Mouse (Mus musculus) forebrain, embryonic 15.5 days (tissue): ENCODE results near the gene Dap. TPM values are rescaled to one million over a fixed set of nuclear protein-coding genes. Genes with fewer than 3 reads are reported as not detected.

Experiments
- ATAC-seq: fragments of 200-750 bp; cut with Nextera tagmentation; replicated peaks from 2 replicates; pipeline ENCODE4 v1.8.0; 2017; ENCODE audit warnings: mild to moderate bottlenecking, moderate TSS enrichment, moderate library complexity
- H3K27ac ChIP-seq: fragments of 300-500 bp; sonication (generic); replicated peaks from 2 replicates; pipeline ENCODE4 v1.5.1; 2015; ENCODE audit warnings: mild to moderate bottlenecking, inconsistent platforms
- H3K27me3 ChIP-seq: fragments of 300-500 bp; sonication (generic); 2 replicates; pipeline ENCODE4 v1.6.1; 2015; ENCODE audit warnings: inconsistent platforms
- H3K36me3 ChIP-seq: fragments of 300-500 bp; sonication (generic); 2 replicates; pipeline ENCODE4 v1.6.1; 2015; ENCODE audit warnings: mild to moderate bottlenecking, inconsistent platforms
- H3K4me1 ChIP-seq: fragments of 300-500 bp; sonication (generic); 2 replicates; pipeline ENCODE4 v1.6.1; 2015; ENCODE audit warnings: inconsistent platforms
- H3K4me2 ChIP-seq: fragments of 300-500 bp; sonication (generic); replicated peaks from 2 replicates; pipeline ENCODE4 v1.6.1; 2015; ENCODE audit warnings: mild to moderate bottlenecking, inconsistent platforms
- H3K4me3 ChIP-seq: fragments of 300-500 bp; sonication (generic); 2 replicates; pipeline ENCODE4 v1.5.1; 2015; ENCODE audit warnings: mild to moderate bottlenecking, inconsistent platforms
- H3K9ac ChIP-seq: fragments of 300-500 bp; sonication (generic); replicated peaks from 2 replicates; pipeline ENCODE4 v1.6.1; 2015; ENCODE audit warnings: mild to moderate bottlenecking, inconsistent platforms
- H3K9me3 ChIP-seq: fragments of 300-500 bp; sonication (generic); 2 replicates; pipeline ENCODE4 v1.6.1; 2016; ENCODE audit warnings: inconsistent platforms
- WGBS: fragments of 180-500 bp; shearing (Covaris S2); methylation state at CpG from one replicate; pipeline ENCODE4 v1.1.7; 2015; ENCODE audit warnings: mixed read lengths; 5-methylcytosine and 5-hydroxymethylcytosine counted together
- polyA plus RNA-seq: library from polyadenylated mRNA; unstranded; fragments of >200 nt; fragmentation: Nextera tagmentation; extraction: Ambion mirVana; gene quantifications from 2 replicates; pipeline ENCODE4 v1.2.1, GENCODE M21; 2015

Dap gene
- polyA plus RNA-seq, 1 experiment from 2014 or later: 19.7 TPM

GRCm38 (mm10) chr15:31240181-31240580 lies 16.1 kb downstream of the Dap start:
- Histone ChIP-seq H3K9ac (no peak overlapping the region), H3K4me2 (no peak overlapping the region), H3K4me1 (no peaks in the 10 kb centered on the region), H3K9me3 (no peaks in the 10 kb centered on the region), H3K27ac (no peak overlapping the region), H3K4me3 (no peak overlapping the region), H3K27me3 (no peaks in the 10 kb centered on the region), H3K36me3 (no peaks in the 10 kb centered on the region)
- 84% methylated on average over 4 of the region's 4 CpGs for WGBS
- ATAC-seq: no peak

- H3K4me1 ChIP-seq: peaks cover 4% of the 10 kb centered on the region
- H3K27me3 ChIP-seq: no peaks in the 10 kb centered on the region
- H3K27ac ChIP-seq: no peak overlapping the region
- no peak overlapping the region for H3K9ac ChIP-seq
- WGBS: 69% methylated on average over 10 of the region's 10 CpGs
- H3K36me3 ChIP-seq: no peaks in the 10 kb centered on the region
- no peak for ATAC-seq
- no peaks in the 10 kb centered on the region for H3K9me3 ChIP-seq
- no peak overlapping the region for H3K4me2 ChIP-seq
- H3K4me3 ChIP-seq: no peak overlapping the region
Observed at GRCm38 (mm10) chr15:31243260-31243659, 19.1 kb downstream of the Dap start.

- Histone ChIP-seq H3K4me3 (no peak overlapping the region), H3K36me3 (no peaks in the 10 kb centered on the region), H3K27me3 (no peaks in the 10 kb centered on the region), H3K9ac (no peak overlapping the region), H3K4me1 (peaks cover 4% of the 10 kb centered on the region), H3K9me3 (no peaks in the 10 kb centered on the region), H3K27ac (no peak overlapping the region), H3K4me2 (no peak overlapping the region)
- 95% methylated on average over 17 of the region's 17 CpGs for WGBS
- no peak for ATAC-seq
Observed at GRCm38 (mm10) chr15:31244696-31245445, 20.8 kb downstream of the Dap start.

- no peaks in the 10 kb centered on the region for H3K27me3 ChIP-seq
- H3K4me3 ChIP-seq: no peak overlapping the region
- ATAC-seq: no peak
- peaks cover 12% of the 10 kb centered on the region for H3K4me1 ChIP-seq
- no peaks in the 10 kb centered on the region for H3K9me3 ChIP-seq
- no peaks in the 10 kb centered on the region for H3K36me3 ChIP-seq
- 82% methylated on average over 9 of the region's 9 CpGs for WGBS
- H3K27ac ChIP-seq: no peak overlapping the region
- H3K4me2 ChIP-seq: no peak overlapping the region
- H3K9ac ChIP-seq: no peak overlapping the region
Observed at GRCm38 (mm10) chr15:31245934-31246333, 21.8 kb downstream of the Dap start.

GRCm38 (mm10) chr15:31247035-31247434 lies 22.9 kb downstream of the Dap start:
- 69% methylated on average over 9 of the region's 9 CpGs for WGBS
- Histone ChIP-seq H3K27me3 (no peaks in the 10 kb centered on the region), H3K36me3 (no peaks in the 10 kb centered on the region), H3K9ac (no peak overlapping the region), H3K4me3 (no peak overlapping the region), H3K9me3 (no peaks in the 10 kb centered on the region), H3K27ac (no peak overlapping the region), H3K4me2 (no peak overlapping the region), H3K4me1 (peaks cover 12% of the 10 kb centered on the region)
- peak; percentile 44; the same call in 1 of the 2 replicates for ATAC-seq

GRCm38 (mm10) chr15:31248882-31249281 lies 24.8 kb downstream of the Dap start:
- Histone ChIP-seq H3K9me3 (no peaks in the 10 kb centered on the region), H3K36me3 (no peaks in the 10 kb centered on the region), H3K4me1 (peaks cover 12% of the 10 kb centered on the region), H3K27ac (no peak overlapping the region), H3K27me3 (no peaks in the 10 kb centered on the region), H3K4me2 (no peak overlapping the region), H3K4me3 (no peak overlapping the region), H3K9ac (no peak overlapping the region)
- ATAC-seq: no peak
- 74% methylated on average over 7 of the region's 7 CpGs for WGBS

GRCm38 (mm10) chr15:31250027-31250426 lies 25.9 kb downstream of the Dap start:
- ATAC-seq: no peak
- 51% methylated on average over 2 of the region's 2 CpGs for WGBS
- no peak overlapping the region for H3K4me3 ChIP-seq
- H3K27me3 ChIP-seq: no peaks in the 10 kb centered on the region
- H3K4me2 ChIP-seq: no peak overlapping the region
- no peak overlapping the region for H3K9ac ChIP-seq
- H3K27ac ChIP-seq: no peak overlapping the region
- no peaks in the 10 kb centered on the region for H3K36me3 ChIP-seq
- peaks cover 12% of the 10 kb centered on the region for H3K4me1 ChIP-seq
- no peaks in the 10 kb centered on the region for H3K9me3 ChIP-seq

- Histone ChIP-seq H3K9me3 (no peaks in the 10 kb centered on the region), H3K27me3 (no peaks in the 10 kb centered on the region), H3K27ac (no peak overlapping the region), H3K4me1 (peaks cover 12% of the 10 kb centered on the region), H3K9ac (no peak overlapping the region), H3K36me3 (no peaks in the 10 kb centered on the region), H3K4me2 (no peak overlapping the region), H3K4me3 (no peak overlapping the region)
- WGBS: 46% methylated on average over 3 of the region's 3 CpGs
- ATAC-seq: no peak
Observed at GRCm38 (mm10) chr15:31250676-31251075, 26.6 kb downstream of the Dap start.

GRCm38 (mm10) chr15:31251189-31251588 lies 27.1 kb downstream of the Dap start:
- Histone ChIP-seq H3K36me3 (no peaks in the 10 kb centered on the region), H3K9ac (no peak overlapping the region), H3K27me3 (no peaks in the 10 kb centered on the region), H3K27ac (no peak overlapping the region), H3K4me3 (no peak overlapping the region), H3K4me2 (no peak overlapping the region), H3K9me3 (no peaks in the 10 kb centered on the region), H3K4me1 (peaks cover 12% of the 10 kb centered on the region)
- no peak for ATAC-seq
- WGBS: 87% methylated on average over 6 of the region's 6 CpGs

- Histone ChIP-seq H3K4me3 (no peak overlapping the region), H3K9me3 (no peaks in the 10 kb centered on the region), H3K27ac (no peak overlapping the region), H3K36me3 (no peaks in the 10 kb centered on the region), H3K27me3 (no peaks in the 10 kb centered on the region), H3K9ac (no peak overlapping the region), H3K4me1 (peaks cover 16% of the 10 kb centered on the region), H3K4me2 (no peak overlapping the region)
- ATAC-seq: no peak
- 83% methylated on average over 16 of the region's 16 CpGs for WGBS
Observed at GRCm38 (mm10) chr15:31252590-31253311, 28.6 kb downstream of the Dap start.

- Histone ChIP-seq H3K4me1 (peaks cover 16% of the 10 kb centered on the region), H3K27ac (no peak overlapping the region), H3K9me3 (no peaks in the 10 kb centered on the region), H3K27me3 (no peaks in the 10 kb centered on the region), H3K4me2 (no peak overlapping the region), H3K4me3 (no peak overlapping the region), H3K9ac (no peak overlapping the region), H3K36me3 (no peaks in the 10 kb centered on the region)
- no peak for ATAC-seq
- WGBS: 73% methylated on average over 8 of the region's 8 CpGs
Observed at GRCm38 (mm10) chr15:31253380-31253779, 29.3 kb downstream of the Dap start.

- Histone ChIP-seq H3K4me2 (no peak overlapping the region), H3K36me3 (no peaks in the 10 kb centered on the region), H3K27ac (no peak overlapping the region), H3K27me3 (no peaks in the 10 kb centered on the region), H3K4me1 (peaks cover 16% of the 10 kb centered on the region), H3K9me3 (no peaks in the 10 kb centered on the region), H3K4me3 (no peak overlapping the region), H3K9ac (no peak overlapping the region)
- WGBS: 63% methylated on average over 4 of the region's 4 CpGs
- no peak for ATAC-seq
Observed at GRCm38 (mm10) chr15:31253963-31254362, 29.8 kb downstream of the Dap start.
